Mouse (Mus musculus): Measurements from ENCODE around the gene Krtap19-1. TPM values are rescaled to one million over a fixed set of nuclear protein-coding genes. Genes with fewer than 3 reads are reported as not detected.

Krtap19-1 gene
- polyA plus RNA-seq, 1 experiment from 2014 or later = not detected

GRCm38 (mm10) chr16:88823736-88824135, 45.5 kb downstream of the Krtap19-1 start:
- no peaks in the 10 kb centered on the region for H3K9me3 ChIP-seq
- no peaks in the 10 kb centered on the region for H3K36me3 ChIP-seq
- no peak for ATAC-seq (ENCODE audit: low FRiP score, low read depth)
- no peak overlapping the region for H3K27ac ChIP-seq (replicated peaks)
- H3K4me1 ChIP-seq (replicated peaks) = no peaks in the 10 kb centered on the region
- no peaks in the 10 kb centered on the region for H3K27me3 ChIP-seq
- WGBS = 82% methylated on average over 3 of the region's 3 CpGs
- H3K4me2 ChIP-seq = no peak overlapping the region
- no peak overlapping the region for H3K4me3 ChIP-seq
- no peak overlapping the region for H3K9ac ChIP-seq

- H3K4me1 ChIP-seq (replicated peaks) = no peaks in the 10 kb centered on the region
- no peak within 1 kb of the TSS for H3K4me3 ChIP-seq
- H3K9ac ChIP-seq = no peak within 1 kb of the TSS
- H3K27me3 ChIP-seq = no peaks in the 10 kb centered on the region
- no peak for ATAC-seq (ENCODE audit: low FRiP score, low read depth)
- no peaks in the 10 kb centered on the region for H3K9me3 ChIP-seq
- H3K36me3 ChIP-seq = no peaks in the 10 kb centered on the region
- 81% methylated on average over 3 of the region's 3 CpGs for WGBS
- H3K4me2 ChIP-seq = no peak within 1 kb of the TSS
- no peak within 1 kb of the TSS for H3K27ac ChIP-seq (replicated peaks)
These were observed 49.1 kb downstream of the Krtap19-1 start, which contains the start of gene Krtap15 for GRCm38 (mm10) chr16:88820066-88820465. TSS of gene Krtap15 (plus strand) at chr16:88820215.

Other genes with a start within 250 kb of the Krtap19-1 start
- not detected in 2 replicates for gene 2310079G19Rik, start 241.7 kb downstream of the Krtap19-1 start, polyA plus RNA-seq (2015; fragmentation: Nextera tagmentation; extraction: Ambion mirVana)
- gene Krtap26-1, start 221.6 kb downstream of the Krtap19-1 start, polyA plus RNA-seq (2015; fragmentation: Nextera tagmentation; extraction: Ambion mirVana) = not detected in 2 replicates
- gene Krtap27-1, start 197.7 kb downstream of the Krtap19-1 start, polyA plus RNA-seq (2015; fragmentation: Nextera tagmentation; extraction: Ambion mirVana) = not detected in 2 replicates
- not detected in 2 replicates for gene 2310061N02Rik, start 161.4 kb downstream of the Krtap19-1 start, polyA plus RNA-seq (2015; fragmentation: Nextera tagmentation; extraction: Ambion mirVana)
- not detected in 2 replicates for gene Krtap13-1, start 140.5 kb downstream of the Krtap19-1 start, polyA plus RNA-seq (2015; fragmentation: Nextera tagmentation; extraction: Ambion mirVana)
- gene Krtap13, start 117.8 kb downstream of the Krtap19-1 start, polyA plus RNA-seq (2015; fragmentation: Nextera tagmentation; extraction: Ambion mirVana) = not detected in 2 replicates
- gene 2310034C09Rik, start 110.6 kb downstream of the Krtap19-1 start, polyA plus RNA-seq (2015; fragmentation: Nextera tagmentation; extraction: Ambion mirVana) = not detected in 2 replicates
- gene 2310057N15Rik, start 95.2 kb downstream of the Krtap19-1 start, polyA plus RNA-seq (2015; fragmentation: Nextera tagmentation; extraction: Ambion mirVana) = not detected in 2 replicates
- gene Gm5965, start 91.5 kb downstream of the Krtap19-1 start, polyA plus RNA-seq (2015; fragmentation: Nextera tagmentation; extraction: Ambion mirVana) = not detected in 2 replicates
- gene Gm20741, start 57.2 kb downstream of the Krtap19-1 start, polyA plus RNA-seq (2015; fragmentation: Nextera tagmentation; extraction: Ambion mirVana) = not detected in 2 replicates
- gene Krtap15, start 49.2 kb downstream of the Krtap19-1 start, polyA plus RNA-seq (2015; fragmentation: Nextera tagmentation; extraction: Ambion mirVana) = not detected in 2 replicates
- not detected in 2 replicates for gene Krtap14, start 43.3 kb downstream of the Krtap19-1 start, polyA plus RNA-seq (2015; fragmentation: Nextera tagmentation; extraction: Ambion mirVana)
- gene Krtap19-2, start 4.9 kb upstream of the Krtap19-1 start, polyA plus RNA-seq (2015; fragmentation: Nextera tagmentation; extraction: Ambion mirVana) = not detected in 2 replicates
- gene Krtap19-3, start 8.6 kb upstream of the Krtap19-1 start, polyA plus RNA-seq (2015; fragmentation: Nextera tagmentation; extraction: Ambion mirVana) = not detected in 2 replicates
- gene Krtap19-4, start 15.7 kb upstream of the Krtap19-1 start, polyA plus RNA-seq (2015; fragmentation: Nextera tagmentation; extraction: Ambion mirVana) = not detected in 2 replicates
- gene Krtap19-5, start 27.0 kb upstream of the Krtap19-1 start, polyA plus RNA-seq (2015; fragmentation: Nextera tagmentation; extraction: Ambion mirVana) = not detected in 2 replicates
- not detected in 2 replicates for gene Krtap19-9b, start 62.9 kb upstream of the Krtap19-1 start, polyA plus RNA-seq (2015; fragmentation: Nextera tagmentation; extraction: Ambion mirVana)
- not detected in 2 replicates for gene Krtap16-3, start 93.5 kb upstream of the Krtap19-1 start, polyA plus RNA-seq (2015; fragmentation: Nextera tagmentation; extraction: Ambion mirVana)
- gene Krtap22-2, start 141.3 kb upstream of the Krtap19-1 start, polyA plus RNA-seq (2015; fragmentation: Nextera tagmentation; extraction: Ambion mirVana) = not detected in 2 replicates
- gene Gm10229, start 145.9 kb upstream of the Krtap19-1 start, polyA plus RNA-seq (2015; fragmentation: Nextera tagmentation; extraction: Ambion mirVana) = not detected in 2 replicates
- gene Krtap6-1, start 162.3 kb upstream of the Krtap19-1 start, polyA plus RNA-seq (2015; fragmentation: Nextera tagmentation; extraction: Ambion mirVana) = not detected in 2 replicates
- gene Gm10228, start 172.1 kb upstream of the Krtap19-1 start, polyA plus RNA-seq (2015; fragmentation: Nextera tagmentation; extraction: Ambion mirVana) = not detected in 2 replicates
- gene Krtap6-5, start 178.5 kb upstream of the Krtap19-1 start, polyA plus RNA-seq (2015; fragmentation: Nextera tagmentation; extraction: Ambion mirVana) = not detected in 2 replicates
- not detected in 2 replicates for gene 1110025L11Rik, start 194.6 kb upstream of the Krtap19-1 start, polyA plus RNA-seq (2015; fragmentation: Nextera tagmentation; extraction: Ambion mirVana)
- gene Krtap6-3, start 214.6 kb upstream of the Krtap19-1 start, polyA plus RNA-seq (2015; fragmentation: Nextera tagmentation; extraction: Ambion mirVana) = not detected in 2 replicates

Measured in hindbrain, embryonic 15.5 days (tissue).